Mouse (Mus musculus): ENCODE measurements at regions not wholly inside any gene's neighbourhood (a gene's known extent, or its start where the extent isn't known, plus 50 kb on each side); places are given as distances from the start of the nearest gene placed in this dataset.

DNA sequence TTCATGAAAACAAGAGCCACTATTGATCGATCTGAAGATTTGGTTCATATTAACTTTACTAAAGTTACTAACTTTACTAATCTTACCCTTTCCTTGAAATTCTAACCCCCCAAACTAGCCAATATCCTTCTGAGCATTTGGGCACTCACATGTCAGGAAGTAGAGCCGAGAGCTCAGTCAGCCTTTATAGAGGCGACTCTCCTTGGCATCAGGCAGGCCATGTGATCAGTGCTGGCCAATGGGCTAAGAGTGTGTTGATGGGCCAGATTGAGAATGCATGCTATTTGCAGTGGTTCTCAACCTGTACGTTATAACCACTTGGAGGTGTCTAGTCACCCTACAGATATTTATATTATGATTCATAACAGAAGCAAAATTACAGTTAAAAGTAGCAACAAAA lies 69.6 kb upstream of the Slc35b4 start:
- DNase-seq (ENCODE audit: low read depth, low spot score): no peak

DNA sequence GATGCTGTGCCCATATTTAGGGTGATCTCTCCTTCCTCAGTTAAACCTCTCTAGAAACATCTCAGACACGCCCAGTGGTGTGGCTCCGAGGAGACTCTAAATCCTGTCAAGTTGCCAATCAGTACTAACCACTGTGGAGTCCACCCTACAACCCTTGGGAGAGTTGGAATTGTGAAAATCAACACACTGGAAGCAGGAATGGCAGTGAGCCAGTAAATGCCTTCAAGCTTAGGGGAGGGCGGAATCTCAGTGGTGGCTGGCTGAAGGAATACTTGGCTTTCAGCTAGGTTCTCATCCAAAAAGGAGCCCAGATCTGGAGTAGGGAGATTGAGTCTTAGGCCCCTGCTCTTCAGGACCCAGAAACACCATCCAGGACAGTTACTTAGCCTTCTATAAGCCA lies 66.1 kb upstream of the Slc35b4 start:
- DNase-seq (ENCODE audit: low read depth, low spot score): no peak

DNA sequence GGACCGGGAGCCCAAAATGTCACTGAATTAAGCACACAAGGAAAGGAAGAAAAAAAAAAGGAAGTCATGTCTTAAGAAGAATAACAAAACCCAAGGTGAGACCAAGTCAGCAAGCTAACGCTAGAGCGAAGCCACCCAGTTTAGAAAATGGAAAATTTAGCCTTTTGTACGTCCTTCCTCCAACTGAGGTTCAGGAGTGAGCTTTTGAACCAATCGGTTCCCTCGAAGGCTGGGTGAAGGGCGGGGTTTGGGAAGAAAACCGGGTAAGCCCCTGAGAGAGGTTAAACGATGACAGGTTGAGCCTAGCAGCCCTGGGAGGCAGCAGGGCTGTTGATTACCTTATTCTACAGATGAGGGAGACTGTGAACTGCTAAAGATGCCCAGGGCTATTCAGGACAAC lies 65.6 kb upstream of the Slc35b4 start:
- DNase-seq (ENCODE audit: low read depth, low spot score): no peak

DNA sequence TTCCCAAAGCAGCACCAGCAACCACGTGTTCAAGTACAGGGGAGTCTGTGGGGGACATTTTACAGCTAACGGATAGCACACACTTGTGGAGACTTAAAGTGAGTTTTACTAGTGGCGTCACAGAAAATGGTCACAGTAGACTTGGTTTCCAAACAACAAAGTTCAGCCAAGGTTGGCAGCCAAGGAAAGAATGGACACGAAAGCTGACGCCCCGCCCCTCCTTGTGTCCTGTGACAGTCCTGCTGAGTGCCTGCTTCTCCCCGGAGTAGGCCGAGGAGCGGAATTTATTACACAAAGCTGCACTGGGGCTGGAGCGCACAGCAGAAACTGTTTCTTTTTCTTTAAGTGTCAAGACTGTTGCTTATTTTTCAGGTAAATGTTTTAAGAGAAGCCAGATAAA lies 58.2 kb upstream of the Slc35b4 start:
- no peak for DNase-seq (ENCODE audit: low read depth, low spot score)

DNA sequence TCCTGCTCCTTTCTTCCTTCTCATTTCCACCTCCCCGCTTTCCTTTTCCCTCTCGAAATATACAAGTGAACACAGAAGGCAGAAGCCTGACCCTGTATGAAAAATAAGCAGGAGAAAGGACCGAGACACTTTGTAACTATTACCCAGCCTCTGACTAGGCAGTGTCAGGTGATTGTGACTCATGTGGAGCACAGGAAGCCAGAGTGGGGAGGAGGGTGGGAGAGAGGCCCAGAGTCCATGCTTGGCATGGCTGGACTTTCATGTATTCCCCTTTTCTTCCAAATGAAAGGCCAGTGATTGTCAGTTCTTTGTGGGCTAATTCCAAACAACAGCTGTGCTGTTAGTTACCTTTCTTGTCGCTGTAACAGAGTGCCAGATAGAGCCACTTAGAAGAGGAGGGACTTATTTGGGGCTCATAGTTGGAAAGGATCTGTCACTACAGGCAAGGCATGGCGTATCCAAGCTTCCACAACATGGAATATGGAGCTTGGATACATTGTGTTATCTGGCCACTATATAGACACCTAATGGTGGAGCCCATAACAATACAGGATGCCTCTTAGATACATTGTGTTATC lies 57.6 kb upstream of the Slc35b4 start:
- DNase-seq (ENCODE audit: low read depth, low spot score): peak; percentile 16

- peak; percentile 66 for DNase-seq (ENCODE audit: low read depth, low spot score)
Observed at GRCm38 (mm10) chr6:34230768-34231381, 54.0 kb upstream of the Slc35b4 start.

DNA sequence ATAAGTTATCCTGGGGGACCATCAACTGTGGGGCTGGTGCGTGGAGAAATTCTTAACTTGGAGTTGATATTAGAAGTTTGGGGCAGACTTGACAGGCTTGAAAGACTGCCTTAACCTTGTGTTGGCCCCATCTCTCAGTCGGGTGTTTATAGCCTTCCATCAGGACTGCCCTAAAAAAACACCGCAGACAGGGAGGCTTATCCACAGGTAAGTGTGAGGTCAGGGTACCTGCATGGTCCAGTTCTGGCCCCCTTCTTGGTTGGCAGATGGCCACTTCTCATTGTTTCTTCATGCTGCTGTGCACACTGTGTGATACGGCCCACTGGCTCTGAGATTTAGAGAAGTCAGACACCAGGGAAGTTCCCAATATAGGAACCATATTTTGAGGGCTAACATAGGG lies 50.2 kb upstream of the Slc35b4 start:
- no peak for DNase-seq (ENCODE audit: low read depth, low spot score)
